Mouse (Mus musculus) ES-E14 (cell line): Measurements from ENCODE around the gene Klhdc4. TPM values are rescaled to one million over a fixed set of nuclear protein-coding genes. Genes with fewer than 3 reads are reported as not detected.

Source experiments
- DNase-seq: peaks from one replicate; pipeline ENCODE4 v3.0.0-alpha.2; 2013; ENCODE audit warnings: low read depth, low spot score
- H3K27ac ChIP-seq: 2 replicates; pipeline ENCODE4 v1.5.1; 2012; ENCODE audit warnings: low read depth, mild to moderate bottlenecking, low read length, moderate library complexity, mixed read lengths; ENCODE audit not compliant: poor library complexity, insufficient read depth, severe bottlenecking
- H3K36me3 ChIP-seq: 2 replicates; pipeline ENCODE4 v1.6.1; 2012; ENCODE audit warnings: mild to moderate bottlenecking, low read length, moderate library complexity, mixed read lengths; ENCODE audit not compliant: control insufficient read depth, poor library complexity, insufficient read depth, severe bottlenecking
- H3K4me1 ChIP-seq, 2 experiments: fragments of 150-350 bp in 1 of 2; sonication (generic) in 1 of 2; 2 replicates each; pipeline ENCODE4 v1.6.1; 2012; ENCODE audit warnings: low read length in 2 of 2, mild to moderate bottlenecking in 1 of 2, mixed read lengths in 1 of 2; ENCODE audit not compliant: control insufficient read depth in 2 of 2, insufficient read depth in 2 of 2, poor library complexity in 1 of 2
- H3K4me3 ChIP-seq, 2 experiments: fragments of 150-350 bp in 1 of 2; sonication (generic) in 1 of 2; 2 replicates each; pipeline ENCODE4 v1.5.1; 2012; ENCODE audit warnings: low read length in 2 of 2, low read depth in 1 of 2, mild to moderate bottlenecking in 1 of 2, mixed read lengths in 1 of 2; ENCODE audit not compliant: insufficient read depth in 1 of 2, poor library complexity in 1 of 2, severe bottlenecking in 1 of 2
- H3K9ac ChIP-seq: 2 replicates; pipeline ENCODE4 v1.6.1; 2012; ENCODE audit warnings: low read depth, mild to moderate bottlenecking, low read length, mixed read lengths; ENCODE audit not compliant: poor library complexity, insufficient read depth, severe bottlenecking
- H3K9me3 ChIP-seq: fragments of 150-350 bp; sonication (generic); 2 replicates; pipeline ENCODE4 v1.6.1; 2012; ENCODE audit warnings: low read depth, mild to moderate bottlenecking, low read length; ENCODE audit not compliant: control insufficient read depth, insufficient read depth
- CHD2 ChIP-seq: IDR thresholded peaks from 2 replicates; pipeline ENCODE4 v1.6.1; 2014; ENCODE audit warnings: mild to moderate bottlenecking, low read depth, low read length, inconsistent platforms
- HCFC1 ChIP-seq: IDR thresholded peaks from 2 replicates; pipeline ENCODE4 v1.6.1; 2012; ENCODE audit warnings: low read length, inconsistent platforms, borderline replicate concordance; ENCODE audit not compliant: insufficient read depth
- MAFK ChIP-seq: IDR thresholded peaks from 2 replicates; pipeline ENCODE4 v1.6.1; 2014; ENCODE audit warnings: mild to moderate bottlenecking, low read depth, low read length, inconsistent platforms; ENCODE audit not compliant: insufficient read depth
- ZC3H11A ChIP-seq: IDR thresholded peaks from 2 replicates; pipeline ENCODE4 v1.6.1; 2012; ENCODE audit warnings: low read depth, mild to moderate bottlenecking, inconsistent platforms, low read length, borderline replicate concordance
- ZNF384 ChIP-seq: IDR thresholded peaks from 2 replicates; pipeline ENCODE4 v1.6.1; 2012; ENCODE audit warnings: low read depth, low read length, inconsistent platforms
- in situ Hi-C, 2 experiments: fragments of 600-800 bp; cut with MboI; formaldehyde crosslinking; loops; one replicate each; pipeline ENCODE4 v1.15.1; 2025; ENCODE audit warnings: low sequenced_read_pairs in 2 of 2, inconsistent platforms in 1 of 2; ENCODE audit not compliant: unreplicated experiment in 2 of 2
- total RNA-seq: library from RNA; depleted of rRNA; stranded (reverse); fragments of 300-350 nt; gene quantifications from 2 replicates; pipeline ENCODE4 v1.2.3, GENCODE M21; 2012

Gene Klhdc4
- total RNA-seq, 1 experiment = 65.9 TPM

GRCm38 (mm10) chr8:121832503-121832902 lies 3.1 kb upstream of the Klhdc4 start:
- Histone ChIP-seq H3K36me3 (0 out of 2 replicates have a peak, but pooled peaks cover 4% of the 10 kb centered on the region), H3K27ac (no peak overlapping the region), H3K9me3 (no peaks in the 10 kb centered on the region), H3K9ac (no peak overlapping the region), H3K4me1 (peaks cover 0 to 9% of the 10 kb centered on the region in 2 experiments; a peak in 2 of 4 replicates), H3K4me3 (no peak overlapping the region)
- DNase-seq = peak; percentile 74
- TF ChIP-seq ZNF384 (no peak), CHD2 (no peak)
- in situ Hi-C loops = no loop called here

GRCm38 (mm10) chr8:121832061-121832460 lies 2.7 kb upstream of the Klhdc4 start:
- H3K9me3 ChIP-seq = no peaks in the 10 kb centered on the region
- no peak overlapping the region for H3K4me3 ChIP-seq

GRCm38 (mm10) chr8:121829777-121830362 lies 501 bp upstream of the Klhdc4 start:
- Histone ChIP-seq H3K9ac (peak overlapping the region; percentile 90), H3K4me3 (peak overlapping the region; percentile 77 to 96), H3K36me3 (0 out of 2 replicates have a peak, but pooled peaks cover 4% of the 10 kb centered on the region), H3K27ac (no peak overlapping the region), H3K9me3 (no peaks in the 10 kb centered on the region), H3K4me1 (peaks cover 0 to 9% of the 10 kb centered on the region in 2 experiments; a peak in 2 of 4 replicates)
- no peak for DNase-seq
- in situ Hi-C loops = no loop called here
- TF ChIP-seq CHD2 = no peak
- TF ChIP-seq ZC3H11A = no peak

More at GRCm38 (mm10) chr8:121832061-121832460, 2.7 kb upstream of the Klhdc4 start:
- DNase-seq = no peak
- Histone ChIP-seq H3K36me3 (0 out of 2 replicates have a peak, but pooled peaks cover 4% of the 10 kb centered on the region), H3K4me1 (peaks cover 0 to 9% of the 10 kb centered on the region in 2 experiments; a peak in 2 of 4 replicates), H3K9ac (no peak overlapping the region), H3K27ac (no peak overlapping the region)
- in situ Hi-C loops = no loop called here
- no peak for TF ChIP-seq ZNF384
- no peak for TF ChIP-seq MAFK
- TF ChIP-seq HCFC1 = no peak
- TF ChIP-seq ZC3H11A = no peak
- no peak for TF ChIP-seq CHD2

- no peak overlapping the region for H3K27ac ChIP-seq
- in situ Hi-C loops = no loop called here
- H3K9ac ChIP-seq = peak overlapping the region; percentile 93
- 0 out of 2 replicates have a peak, but pooled peaks cover 4% of the 10 kb centered on the region for H3K36me3 ChIP-seq
- TF ChIP-seq ZNF384 = no peak
- no peak for TF ChIP-seq HCFC1
- no peak for TF ChIP-seq ZC3H11A
- no peak for TF ChIP-seq CHD2
- TF ChIP-seq MAFK = no peak
- peak overlapping the region; percentile 77 to 96 for H3K4me3 ChIP-seq
- DNase-seq = no peak
- H3K4me1 ChIP-seq = peaks cover 0 to 9% of the 10 kb centered on the region in 2 experiments; a peak in 2 of 4 replicates
- no peaks in the 10 kb centered on the region for H3K9me3 ChIP-seq
Observed at GRCm38 (mm10) chr8:121828376-121829023, 869 bp downstream of the Klhdc4 start.

- peaks cover 0 to 9% of the 10 kb centered on the region in 2 experiments; a peak in 2 of 4 replicates for H3K4me1 ChIP-seq
- no peak for DNase-seq
- peak overlapping the region; percentile 93; the same call in 1 of the 2 replicates for H3K9ac ChIP-seq
- H3K36me3 ChIP-seq = 0 out of 2 replicates have a peak, but pooled peaks cover 4% of the 10 kb centered on the region
- in situ Hi-C loops = no loop called here
- no peaks in the 10 kb centered on the region for H3K9me3 ChIP-seq
- TF ChIP-seq MAFK (no peak), ZC3H11A (no peak), HCFC1 (no peak), CHD2 (no peak)
- no peak overlapping the region for H3K4me3 ChIP-seq
- no peak overlapping the region for H3K27ac ChIP-seq
Observed at GRCm38 (mm10) chr8:121827726-121828125, 1.6 kb downstream of the Klhdc4 start.
